Mouse (Mus musculus): ENCODE measurements at regions not wholly inside any gene's neighbourhood (a gene's known extent, or its start where the extent isn't known, plus 50 kb on each side); places are given as distances from the start of the nearest gene placed in this dataset.

- 14% methylated on average over 1 of the region's 1 CpGs for WGBS
- H3K4me1 ChIP-seq (ENCODE audit: control insufficient read depth, insufficient read depth, insufficient read length, low read length) = no peaks in the 10 kb centered on the region
Observed at GRCm38 (mm10) chr2:51222851-51223250, 73.9 kb upstream of the Rnd3 start.

DNA sequence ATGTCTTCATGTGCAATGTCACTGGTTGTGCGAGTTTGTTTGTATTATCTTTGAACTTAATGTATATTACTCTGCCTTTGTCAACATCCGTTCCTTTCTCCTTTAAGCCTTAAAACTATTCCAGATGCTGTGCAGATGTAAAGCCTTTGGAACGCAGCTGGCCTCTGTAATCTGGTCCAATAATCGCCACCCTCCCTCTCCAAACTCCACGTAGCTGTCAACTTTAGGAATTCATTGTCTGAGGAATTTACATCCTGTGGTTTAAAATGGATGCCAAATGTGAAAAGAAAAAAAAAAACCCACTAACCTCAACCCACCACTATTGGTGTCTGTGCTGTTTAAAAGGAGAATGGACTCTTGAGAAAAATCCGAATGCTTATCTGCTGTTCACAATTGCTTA lies 70.8 kb upstream of the Rnd3 start:
- no peak overlapping the region for H3K4me3 ChIP-seq (ENCODE audit: low read depth, low read length)
- no peak overlapping the region for H3K27ac ChIP-seq (ENCODE audit: insufficient read depth, low read depth, low read length)
- no peaks in the 10 kb centered on the region for H3K4me1 ChIP-seq (ENCODE audit: control insufficient read depth, insufficient read depth, insufficient read length, low read length)
- no peak for TF ChIP-seq POLR2A (IDR thresholded peaks at IDR 0.05; ENCODE audit: low read depth, low read length)
- TF ChIP-seq CTCF (IDR thresholded peaks at IDR 0.05; ENCODE audit: extremely low read depth, insufficient read length, insufficient replicate concordance, low read depth, low read length) = no peak
- no peaks in the 10 kb centered on the region for H3K27me3 ChIP-seq (ENCODE audit: control insufficient read depth, insufficient read depth, low read length)
- no peaks in the 10 kb centered on the region for H3K36me3 ChIP-seq (ENCODE audit: control insufficient read depth, insufficient read depth, low read length)
- WGBS = 59% methylated on average over 6 of the region's 6 CpGs

More at GRCm38 (mm10) chr2:51222851-51223250, 73.9 kb upstream of the Rnd3 start:
- Histone ChIP-seq H3K27me3 (ENCODE audit: control insufficient read depth, insufficient read depth, low read length) (no peaks in the 10 kb centered on the region), H3K4me3 (ENCODE audit: low read depth, low read length) (no peak overlapping the region), H3K27ac (ENCODE audit: insufficient read depth, low read depth, low read length) (no peak overlapping the region), H3K36me3 (ENCODE audit: control insufficient read depth, insufficient read depth, low read length) (no peaks in the 10 kb centered on the region)
- no peak for TF ChIP-seq CTCF (IDR thresholded peaks at IDR 0.05; ENCODE audit: extremely low read depth, insufficient read length, insufficient replicate concordance, low read depth, low read length)
- no peak for TF ChIP-seq POLR2A (IDR thresholded peaks at IDR 0.05; ENCODE audit: low read depth, low read length)

DNA sequence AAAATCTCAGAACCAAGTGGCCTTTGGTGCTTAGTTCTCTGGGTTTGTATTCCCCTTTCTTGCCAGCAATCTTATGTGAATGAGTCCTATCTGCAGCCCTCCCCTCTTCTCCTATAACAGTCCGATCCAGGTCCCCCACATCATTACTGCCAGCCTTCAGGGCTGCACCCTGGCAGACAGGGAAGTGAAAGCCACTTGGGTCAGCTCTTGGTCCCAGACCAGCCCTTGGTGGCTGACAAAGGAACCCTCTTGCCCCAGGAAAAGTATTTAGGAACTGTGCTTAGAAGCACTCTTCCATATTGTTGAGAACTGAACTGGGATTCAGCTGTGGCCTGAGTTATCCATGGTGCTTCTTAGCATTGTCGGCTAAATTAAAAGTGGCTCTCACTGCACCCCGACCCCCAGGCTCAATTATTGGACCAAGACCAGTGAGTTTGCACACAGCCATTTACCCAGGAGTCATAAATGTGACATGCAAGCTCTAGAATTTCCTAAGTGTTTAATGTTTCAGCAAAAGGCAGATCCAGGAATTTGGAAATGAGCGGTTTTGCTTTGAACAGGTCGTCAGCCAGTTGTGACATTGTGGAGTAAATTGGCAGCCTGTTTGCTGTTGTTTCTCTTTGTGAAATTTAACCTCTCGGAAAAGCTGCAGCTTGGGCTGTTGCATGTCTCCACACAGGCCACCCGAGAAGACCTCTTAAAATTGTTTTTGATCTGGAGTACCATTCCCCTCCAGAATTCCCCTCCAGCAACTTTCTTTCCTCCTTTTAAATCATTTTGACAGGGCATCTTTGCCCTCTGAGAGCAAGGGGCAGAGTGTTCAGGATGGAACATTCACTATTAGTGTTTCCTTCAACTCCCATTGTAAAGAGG lies 58.5 kb upstream of the Rnd3 start:
- Histone ChIP-seq H3K4me1 (ENCODE audit: control insufficient read depth, insufficient read depth, insufficient read length, low read length) (no peaks in the 10 kb centered on the region), H3K27me3 (ENCODE audit: control insufficient read depth, insufficient read depth, low read length) (no peaks in the 10 kb centered on the region), H3K36me3 (ENCODE audit: control insufficient read depth, insufficient read depth, low read length) (no peaks in the 10 kb centered on the region), H3K27ac (ENCODE audit: insufficient read depth, low read depth, low read length) (no peak overlapping the region), H3K4me3 (ENCODE audit: low read depth, low read length) (no peak overlapping the region)
- TF ChIP-seq POLR2A (IDR thresholded peaks at IDR 0.05; ENCODE audit: low read depth, low read length) (no peak), CTCF (IDR thresholded peaks at IDR 0.05; ENCODE audit: extremely low read depth, insufficient read length, insufficient replicate concordance, low read depth, low read length) (no peak)
- 65% methylated on average over 7 of the region's 7 CpGs for WGBS

DNA sequence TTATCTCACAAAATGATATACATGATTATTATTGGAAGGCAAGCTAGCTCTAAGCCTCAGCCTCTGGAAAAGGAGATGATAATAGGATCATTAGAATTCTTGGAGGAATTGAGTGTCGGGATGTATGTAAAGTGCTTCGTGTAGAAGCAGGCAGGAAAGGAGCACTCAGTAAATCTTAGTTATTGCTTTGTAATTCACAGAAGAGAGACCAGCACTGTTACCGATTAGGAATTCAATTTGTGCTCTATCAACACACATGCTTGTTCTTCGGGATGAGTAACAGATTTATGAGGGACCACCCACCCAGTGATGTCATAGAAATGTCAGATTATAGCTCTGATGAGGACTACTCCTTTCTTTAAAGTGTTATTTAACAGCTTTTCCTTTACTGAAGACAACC lies 57.4 kb upstream of the Rnd3 start:
- no peak overlapping the region for H3K27ac ChIP-seq (ENCODE audit: insufficient read depth, low read depth, low read length)
- no peaks in the 10 kb centered on the region for H3K4me1 ChIP-seq (ENCODE audit: control insufficient read depth, insufficient read depth, insufficient read length, low read length)
- no peaks in the 10 kb centered on the region for H3K27me3 ChIP-seq (ENCODE audit: control insufficient read depth, insufficient read depth, low read length)
- 42% methylated on average over 4 of the region's 4 CpGs for WGBS
- H3K4me3 ChIP-seq (ENCODE audit: low read depth, low read length) = no peak overlapping the region
- H3K36me3 ChIP-seq (ENCODE audit: control insufficient read depth, insufficient read depth, low read length) = no peaks in the 10 kb centered on the region
- no peak for TF ChIP-seq POLR2A (IDR thresholded peaks at IDR 0.05; ENCODE audit: low read depth, low read length)
- no peak for TF ChIP-seq CTCF (IDR thresholded peaks at IDR 0.05; ENCODE audit: extremely low read depth, insufficient read length, insufficient replicate concordance, low read depth, low read length)
